Mouse (Mus musculus): Measurements from ENCODE around the gene Gcm1. TPM values are rescaled to one million over a fixed set of nuclear protein-coding genes. Genes with fewer than 3 reads are reported as not detected.

The Gcm1 gene
- polyA plus RNA-seq (2012; rRNA removed; ENCODE audit: low replicate concordance): not detected in 2 replicates

GRCm38 (mm10) chr9:78051677-78052076 lies at the start of gene Gcm1:
Gene Gcm1 (plus strand): TSS chr9:78051924.

GRCm38 (mm10) chr9:78108796-78109239 lies 57.1 kb downstream of the Gcm1 start, which contains the start of the genes Fbxo9 and Ick:
Gene Fbxo9 (minus strand): TSS chr9:78109065.
Gene Ick (plus strand): TSS chr9:78109192.

Other genes starting within 250 kb of the Gcm1 start
- gene Elovl5, start 134.6 kb upstream of the Gcm1 start, polyA plus RNA-seq (2012; rRNA removed; ENCODE audit: low replicate concordance): 109 and 162 TPM in 2 replicates
- 85.0 and 139 TPM in 2 replicates for gene Fbxo9, start 57.1 kb downstream of the Gcm1 start, polyA plus RNA-seq (2012; rRNA removed; ENCODE audit: low replicate concordance)
- 22.2 and 23.1 TPM in 2 replicates for gene Ick, start 57.3 kb downstream of the Gcm1 start, polyA plus RNA-seq (2012; rRNA removed; ENCODE audit: low replicate concordance)
- 26.6 and 33.8 TPM in 2 replicates for gene Gsta4, start 130.8 kb downstream of the Gcm1 start, polyA plus RNA-seq (2012; rRNA removed; ENCODE audit: low replicate concordance)
- gene Gsta1, start 178.7 kb downstream of the Gcm1 start, polyA plus RNA-seq (2012; rRNA removed; ENCODE audit: low replicate concordance): not detected in 2 replicates
- gene Gm3776, start 205.2 kb downstream of the Gcm1 start, polyA plus RNA-seq (2012; rRNA removed; ENCODE audit: low replicate concordance): not detected in 2 replicates
- gene Gm10639, start 238.0 kb downstream of the Gcm1 start, polyA plus RNA-seq (2012; rRNA removed; ENCODE audit: low replicate concordance): not detected in 2 replicates

Data from subcutaneous adipose tissue, adult 2 months (tissue).